Mouse (Mus musculus) lung, adult 18-20 months (tissue): ENCODE measurements around the gene Sat2.
"Not testable (repeated sequence)": the region's sequence is repeated elsewhere in the genome, so short reads cannot be mapped to it uniquely, and the experiment has no call there.

Experiments
- DNase-seq, 2 experiments: peaks; one replicate each; pipeline ENCODE4 v3.0.0; 2022; ENCODE audit warnings: mixed read lengths in 2 of 2

Sat2 gene

GRCm38 (mm10) chr11:69601768-69602167, 20.1 kb upstream of the Sat2 start:
- no peak for DNase-seq

DNA sequence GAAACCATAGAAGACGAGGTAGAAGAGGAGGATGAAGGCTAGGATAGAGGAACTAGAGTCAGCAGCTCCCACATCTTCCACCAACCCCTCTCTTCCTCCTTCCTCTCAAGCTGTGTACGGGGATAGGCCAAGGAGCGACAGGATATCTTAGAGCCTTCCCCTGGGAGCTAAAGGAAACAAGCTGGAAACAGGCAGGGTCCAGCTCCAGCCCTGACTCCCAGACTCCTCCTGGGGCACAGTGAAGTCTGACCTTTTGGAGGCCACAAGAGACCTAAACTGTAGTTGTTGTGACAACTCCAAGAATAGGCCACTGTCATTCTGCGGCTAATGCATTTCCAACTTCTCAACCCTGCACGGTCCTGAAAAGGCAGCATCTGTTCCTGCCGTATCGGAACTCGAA, 18.3 kb upstream of the Sat2 start:
- DNase-seq, result no peak

DNA sequence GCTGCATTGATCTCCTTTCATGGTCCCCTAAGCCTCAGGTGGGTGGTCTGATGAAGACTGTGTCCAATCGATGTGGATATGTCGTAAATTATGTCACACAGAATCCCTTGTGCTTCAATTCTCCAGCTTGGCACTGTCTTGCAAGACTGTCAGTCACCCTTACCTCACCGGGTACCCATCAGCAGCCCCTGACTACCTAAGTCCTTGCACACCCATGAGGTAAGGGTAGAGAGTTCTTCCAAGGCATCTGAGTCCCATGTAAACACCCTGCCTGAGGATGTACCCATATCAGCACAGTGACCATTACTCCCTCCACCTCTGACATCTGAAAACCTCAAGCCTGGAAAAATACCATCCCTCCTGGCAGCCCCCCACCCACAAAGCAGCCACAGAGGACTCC, 17.5 kb upstream of the Sat2 start:
- no peak for DNase-seq

GRCm38 (mm10) chr11:69604795-69605664, 16.8 kb upstream of the Sat2 start:
- no peak for DNase-seq

DNA sequence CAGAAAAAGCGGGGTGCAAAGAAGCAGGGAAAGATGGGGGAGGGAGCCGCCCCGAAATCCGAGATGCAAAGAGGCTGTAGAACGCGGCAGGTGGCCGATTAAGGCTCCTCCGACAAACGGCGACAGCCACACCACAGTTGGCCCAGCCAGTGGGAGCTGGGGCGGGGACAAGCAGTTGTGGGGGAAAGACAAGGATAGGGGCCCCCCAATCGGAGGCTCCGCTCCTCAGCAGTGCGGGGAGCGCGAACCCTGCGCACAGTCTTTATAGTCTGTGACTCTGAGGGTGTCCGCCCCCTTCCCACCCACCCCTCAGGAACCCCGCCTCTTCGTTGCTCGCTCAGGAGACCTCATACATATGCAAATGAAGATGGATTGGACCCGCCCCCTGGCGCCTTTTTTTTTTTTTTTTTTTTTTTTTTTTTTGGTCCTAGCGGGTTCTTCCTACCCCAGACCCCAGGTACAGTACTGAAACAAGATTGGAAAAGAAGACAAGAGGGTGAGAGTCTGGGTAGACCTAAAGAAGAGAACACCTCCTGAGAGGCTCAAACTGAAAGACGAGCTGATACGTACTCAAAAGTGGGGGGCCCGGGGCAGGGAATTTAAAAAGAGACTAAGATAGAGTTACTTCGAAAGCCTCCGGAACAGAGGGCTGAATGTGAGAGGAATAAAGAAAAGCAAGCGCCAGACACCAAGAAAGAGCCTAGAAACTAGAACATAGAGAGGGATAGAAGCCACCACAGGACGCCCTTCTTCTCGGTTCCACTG, 15.9 kb upstream of the Sat2 start, which contains the start of gene Atp1b2:
Atp1b2 (minus strand) TSS at position 217 of the 765 bp plus-strand sequence.
- peak; percentile 32 to 40 for DNase-seq

- no peak for DNase-seq
These were observed 15.4 kb upstream of the Sat2 start for GRCm38 (mm10) chr11:69606491-69606795.

DNA sequence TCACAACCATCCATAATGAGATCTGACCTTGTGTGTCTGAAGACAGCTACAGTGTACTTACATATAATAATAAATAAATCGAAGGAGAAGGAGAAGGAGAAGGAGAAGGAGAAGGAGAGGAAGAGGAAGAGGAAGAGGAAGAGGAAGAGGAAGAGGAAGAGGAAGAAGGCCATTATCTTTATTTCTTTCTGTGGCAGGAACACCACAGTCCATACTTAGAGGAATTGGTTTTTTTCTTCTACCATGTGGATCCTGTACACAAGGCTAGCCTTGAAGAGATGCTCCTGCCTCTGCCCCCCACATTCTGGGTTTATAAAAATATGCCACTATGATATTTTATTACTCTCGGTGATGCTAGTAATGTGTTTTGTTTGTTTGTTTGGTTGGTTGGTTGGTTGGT, 15.0 kb upstream of the Sat2 start:
- DNase-seq, result no peak

DNA sequence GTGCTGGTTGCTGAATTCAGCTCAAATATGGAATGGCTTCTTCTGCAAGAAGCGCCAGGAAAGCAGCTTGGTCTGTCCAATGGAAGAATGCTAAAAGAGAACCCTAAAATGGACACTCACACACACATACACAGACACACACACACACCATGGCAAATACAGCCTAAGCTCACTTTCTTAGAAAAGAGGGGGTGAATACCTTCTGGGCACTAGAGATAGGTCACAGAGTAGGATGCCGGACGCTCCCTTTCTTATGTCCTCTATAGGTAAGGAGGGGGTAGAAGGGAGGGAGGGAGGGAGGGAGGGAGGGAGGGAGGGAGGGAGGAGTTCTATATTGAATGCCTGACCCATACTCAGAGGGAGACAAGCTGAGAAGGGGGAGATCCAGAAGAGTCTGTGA, 13.3 kb upstream of the Sat2 start:
- DNase-seq, result no peak

- DNase-seq, result no peak
These were observed 12.4 kb upstream of the Sat2 start for GRCm38 (mm10) chr11:69609416-69609815.

- no peak for DNase-seq
These were observed 10.9 kb upstream of the Sat2 start for GRCm38 (mm10) chr11:69610899-69611298.

- peak; percentile 80 to 86 for DNase-seq
These were observed 8.1 kb upstream of the Sat2 start for GRCm38 (mm10) chr11:69613553-69614256.

DNA sequence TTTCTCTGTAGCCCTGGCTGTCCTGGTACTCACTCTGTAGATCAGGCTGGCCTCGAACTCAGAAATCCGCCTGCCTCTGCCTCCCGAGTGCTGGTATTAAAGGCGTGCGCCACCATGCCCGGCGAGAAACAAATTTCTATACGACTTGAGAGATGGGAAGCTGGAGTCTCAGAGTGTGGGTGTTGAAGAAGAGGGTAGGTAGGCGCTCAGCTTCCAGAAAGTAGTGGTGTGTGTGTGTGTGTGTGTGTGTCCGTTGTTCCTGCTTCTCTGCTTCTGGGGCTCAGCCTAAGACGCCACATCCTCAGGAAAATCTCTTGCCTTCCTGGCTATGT, 7.6 kb upstream of the Sat2 start:
- not testable (repeated sequence) for DNase-seq

GRCm38 (mm10) chr11:69616781-69617180, 5.0 kb upstream of the Sat2 start:
- no peak for DNase-seq

GRCm38 (mm10) chr11:69617805-69618204, 4.0 kb upstream of the Sat2 start, which contains the start of gene Shbg:
Shbg (minus strand) TSS chr11:69617905.
- no peak for DNase-seq

DNA sequence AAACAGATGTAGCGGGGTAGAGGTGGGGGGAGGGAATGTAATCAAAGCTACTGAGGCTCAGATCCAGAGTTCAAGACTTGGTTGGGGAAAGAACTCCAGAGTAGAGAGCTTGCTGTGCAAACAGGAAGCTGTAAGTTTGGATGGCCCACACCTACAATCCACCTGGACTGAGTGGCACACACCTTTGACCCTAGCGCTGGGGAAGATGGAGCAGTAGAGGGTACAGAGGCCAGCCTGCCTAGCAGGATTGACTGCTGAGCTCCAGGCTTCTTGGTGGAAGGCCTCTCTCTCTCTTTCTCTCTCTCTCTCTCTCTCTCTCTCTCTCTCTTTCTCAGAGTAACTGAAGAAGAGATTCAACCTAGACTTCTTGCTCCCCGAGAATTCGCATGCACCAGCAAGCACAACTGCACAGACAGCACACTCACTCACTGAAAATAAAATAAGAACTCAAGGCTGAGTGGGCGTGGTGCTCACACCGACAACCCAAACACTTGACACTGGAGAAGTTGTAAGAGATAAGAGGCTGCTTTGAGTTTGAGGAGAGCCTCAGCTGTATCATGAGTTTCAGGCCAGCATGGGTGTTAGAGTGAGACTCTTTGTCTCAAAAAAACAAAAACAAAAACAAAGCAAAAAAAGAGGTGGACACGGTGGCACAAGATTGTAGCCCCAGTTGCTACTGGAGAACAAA, 1.3 kb upstream of the Sat2 start:
- no peak for DNase-seq

- DNase-seq, result no peak
These were observed 582 bp downstream of the Sat2 start for GRCm38 (mm10) chr11:69622406-69622805.

DNA sequence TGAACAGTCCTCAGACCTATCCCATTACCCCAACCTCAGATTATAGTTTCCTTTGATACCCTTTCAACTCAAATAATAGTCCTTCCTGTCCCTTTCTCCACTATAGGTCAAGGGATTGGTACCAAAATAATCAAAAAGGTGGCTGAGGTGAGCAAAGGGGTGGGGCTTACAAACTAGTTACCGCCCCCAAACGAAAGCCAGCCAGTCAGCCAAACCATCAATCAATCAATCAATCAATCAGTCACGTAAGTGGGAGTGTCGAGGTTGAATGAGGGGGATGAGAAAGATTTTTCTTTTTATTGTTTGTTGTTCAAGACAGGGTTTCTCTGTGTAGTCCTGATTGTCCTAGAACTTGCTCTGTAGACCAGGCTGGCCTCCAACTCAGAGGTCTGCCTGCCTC, 1.2 kb downstream of the Sat2 start:
- no peak for DNase-seq

GRCm38 (mm10) chr11:69624339-69624738, 2.5 kb downstream of the Sat2 start:
- not testable (repeated sequence) for DNase-seq

DNA sequence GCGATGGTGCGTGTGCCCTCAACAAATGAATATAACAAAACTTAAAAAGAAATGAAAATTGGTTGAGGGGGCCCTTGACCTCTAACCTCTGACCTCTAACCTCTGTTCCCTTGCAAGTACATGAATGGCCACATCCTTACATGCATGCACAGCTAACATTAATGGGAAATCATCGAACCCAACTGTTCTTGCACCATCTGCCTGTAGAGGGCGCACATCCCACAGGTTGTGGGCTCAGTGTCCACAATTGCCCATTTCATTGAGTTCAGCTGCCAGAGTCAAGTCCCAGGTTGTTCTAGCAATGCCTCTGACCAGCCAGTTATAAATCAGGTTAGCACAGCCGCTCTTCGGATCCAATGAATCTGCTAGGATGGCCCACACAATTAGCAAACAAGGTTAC, 6.5 kb downstream of the Sat2 start:
- peak; percentile 70 to 73 for DNase-seq

GRCm38 (mm10) chr11:69629802-69630201, 8.0 kb downstream of the Sat2 start:
- DNase-seq, result no peak

DNA sequence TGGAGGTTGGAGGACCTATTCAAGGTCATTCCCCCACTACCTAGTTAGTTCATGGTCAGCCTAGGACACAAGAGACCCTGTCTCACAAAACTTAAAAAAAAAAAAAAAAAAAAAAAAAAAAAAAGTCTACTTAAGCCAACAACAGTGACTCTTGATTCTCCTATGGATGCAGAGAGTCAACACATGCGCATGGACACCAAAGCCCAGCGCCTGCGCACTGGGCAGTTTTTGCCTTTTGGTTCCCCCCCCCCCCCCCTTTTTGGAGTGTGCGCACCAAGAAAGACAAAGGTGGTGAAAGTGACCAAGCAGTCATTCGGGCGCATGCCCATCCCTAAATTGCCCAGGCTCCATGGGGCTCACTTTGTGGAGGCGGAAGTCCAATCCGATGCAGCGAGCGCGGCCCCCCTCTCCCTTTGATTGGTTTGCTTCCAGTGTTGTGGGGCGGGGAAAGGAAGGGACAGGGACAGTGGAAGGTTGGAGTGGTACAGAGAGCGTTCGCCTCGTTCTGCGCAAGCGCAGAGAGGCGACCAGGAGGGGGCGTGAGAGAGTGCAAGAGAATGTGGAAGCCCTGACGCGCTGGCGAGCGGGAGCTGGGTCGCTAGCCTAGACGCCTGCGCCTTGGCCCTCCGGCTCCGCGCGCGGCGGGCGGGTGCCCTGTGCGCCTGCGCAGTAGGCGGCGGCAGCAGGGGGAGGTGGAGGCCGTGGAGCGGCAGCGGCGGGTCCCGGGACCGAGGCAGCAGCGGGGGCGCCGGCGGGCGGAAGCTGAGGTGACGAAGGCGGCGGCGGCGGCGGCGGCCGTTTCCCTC, 10.7 kb downstream of the Sat2 start, which contains the start of gene Fxr2:
Fxr2 (plus strand) TSS at position 707 of the 806 bp plus-strand sequence.
- peak; percentile 100 for DNase-seq
